Mouse (Mus musculus): Measurements from ENCODE around the gene Smurf1.

Gene Smurf1

DNA sequence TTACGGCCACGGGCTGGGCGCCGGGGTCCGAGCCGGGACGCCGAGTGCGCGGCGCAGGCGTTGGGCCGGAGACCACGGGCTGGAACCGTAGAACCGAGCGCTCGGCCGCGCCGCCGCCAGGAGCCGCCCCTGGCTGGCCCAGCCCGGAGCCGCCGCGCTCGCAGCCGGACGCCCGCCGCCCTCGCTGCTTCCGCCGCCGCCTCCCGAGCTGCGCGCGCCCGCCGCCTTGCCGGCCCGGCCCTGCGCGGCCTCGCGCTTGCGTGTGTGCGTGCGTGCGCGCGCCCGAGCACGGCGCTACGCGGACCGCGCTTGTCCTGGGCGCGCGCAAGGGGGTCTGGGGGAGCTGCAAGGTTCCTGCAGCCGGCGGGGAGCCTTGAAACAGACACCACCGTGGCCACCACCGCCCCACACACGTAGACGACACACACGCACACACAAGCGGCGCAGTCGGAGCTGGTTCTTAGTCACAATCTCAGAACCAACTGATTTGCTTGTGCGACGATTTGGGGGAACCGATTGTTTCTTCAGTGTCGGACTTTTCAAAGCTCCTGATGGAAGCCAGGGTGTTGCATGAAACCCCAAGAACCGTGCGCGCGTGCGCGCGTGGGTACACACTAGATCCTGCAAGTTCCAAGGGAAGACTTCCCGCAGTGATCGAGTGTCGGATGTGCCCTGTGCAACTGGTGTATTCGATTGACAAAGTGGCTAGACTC lies at the start of gene Smurf1:
Gene Smurf1, minus strand, starts transcription at position 209 of the 713 bp plus-strand sequence.
- peak; percentile 64 to 72 for DNase-seq

DNA sequence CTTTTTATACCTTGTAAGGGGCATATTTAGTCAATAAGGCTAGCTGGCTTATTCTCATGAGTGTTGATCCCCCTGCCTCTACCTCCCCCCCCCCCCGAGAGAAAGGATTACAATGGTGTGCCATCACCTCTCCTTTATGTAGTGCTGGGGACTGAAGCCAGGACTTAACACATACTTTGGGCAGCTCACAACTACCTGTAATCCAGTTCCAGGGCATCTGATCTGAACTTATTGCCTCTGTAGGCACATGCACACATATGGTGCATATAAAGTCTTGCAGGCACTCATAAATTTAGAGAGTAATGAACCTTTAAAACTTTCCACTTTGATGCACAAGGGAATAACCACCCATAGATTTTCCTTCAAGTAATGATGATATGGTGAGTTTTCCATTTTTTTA lies 48.6 kb upstream of the Smurf1 start:
- no peak for DNase-seq

DNA sequence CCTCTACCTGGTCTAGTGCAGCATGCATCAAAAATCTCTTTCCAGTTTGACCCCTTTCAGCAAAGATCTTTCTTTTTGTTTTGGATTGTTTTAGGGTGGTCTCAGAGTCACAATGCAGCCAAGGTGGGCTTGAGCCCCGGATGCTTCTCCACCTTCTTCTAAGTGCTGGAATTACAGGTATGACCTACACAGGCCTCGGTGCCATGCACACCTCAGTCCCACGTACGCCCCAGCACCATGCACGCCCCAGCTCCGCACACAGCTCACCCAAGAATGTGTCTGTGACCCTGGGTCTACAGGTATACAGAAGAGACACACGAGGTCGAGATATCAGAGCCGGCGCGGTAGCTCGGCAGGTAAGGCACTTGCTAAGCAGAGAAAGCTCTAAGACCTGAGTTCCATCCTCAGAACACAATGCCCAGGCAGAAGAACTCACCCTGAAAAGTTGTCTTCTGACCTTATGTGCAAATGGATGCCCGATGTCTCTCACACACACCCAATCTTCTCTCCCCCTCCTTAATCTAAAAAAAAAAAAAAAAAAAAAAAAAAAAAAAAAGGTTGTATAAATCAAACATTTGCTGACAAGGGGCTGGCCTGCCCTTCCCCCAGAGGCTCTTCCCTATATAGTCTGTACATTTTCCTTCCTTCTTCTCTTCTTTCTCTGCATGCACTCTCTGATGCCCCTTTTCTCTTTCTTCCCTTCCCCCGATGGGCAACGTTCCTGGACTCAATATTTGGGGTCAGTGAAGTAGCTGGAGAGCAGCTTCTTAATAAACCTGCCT lies 43.4 kb upstream of the Smurf1 start:
- no peak for DNase-seq

DNA sequence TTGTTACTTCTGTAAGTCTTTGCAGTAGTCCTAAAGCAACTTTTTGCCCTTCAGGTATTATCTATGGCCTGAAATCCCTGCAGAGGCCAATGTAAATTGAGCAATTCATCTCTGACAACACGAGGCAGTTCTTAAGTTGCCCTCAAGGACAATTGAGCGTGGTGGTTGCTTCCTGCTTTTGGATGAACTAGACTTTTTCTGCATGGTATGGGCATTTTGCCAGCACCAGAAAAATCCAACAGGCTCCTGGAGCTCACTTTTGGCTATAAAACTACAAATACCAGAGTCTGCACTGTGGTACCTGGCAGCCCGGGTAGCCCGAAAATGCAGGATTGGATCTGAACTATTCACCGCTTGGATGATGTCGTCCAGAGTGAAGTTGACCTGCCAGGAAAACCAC lies 39.9 kb upstream of the Smurf1 start:
- DNase-seq: no peak

DNA sequence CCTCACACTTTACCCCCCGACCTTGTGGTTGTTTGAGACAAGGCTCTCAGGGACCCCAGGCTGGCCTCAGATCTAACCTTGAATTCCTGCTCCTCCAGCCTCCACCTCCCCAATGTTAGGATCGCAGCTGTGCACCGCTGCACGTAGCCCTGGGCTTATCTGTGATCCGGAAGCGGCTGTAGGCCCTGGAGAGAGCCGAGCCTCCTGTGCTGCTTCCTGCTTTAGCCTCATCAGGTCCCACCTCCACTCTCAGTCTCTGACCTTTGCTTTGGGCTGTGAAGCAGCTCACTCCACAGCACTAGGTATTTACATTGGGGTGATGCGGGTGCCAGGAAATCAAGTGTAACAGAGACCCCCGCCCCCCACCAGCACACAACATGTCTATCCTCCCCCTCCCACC lies 38.8 kb upstream of the Smurf1 start:
- no peak for DNase-seq

DNA sequence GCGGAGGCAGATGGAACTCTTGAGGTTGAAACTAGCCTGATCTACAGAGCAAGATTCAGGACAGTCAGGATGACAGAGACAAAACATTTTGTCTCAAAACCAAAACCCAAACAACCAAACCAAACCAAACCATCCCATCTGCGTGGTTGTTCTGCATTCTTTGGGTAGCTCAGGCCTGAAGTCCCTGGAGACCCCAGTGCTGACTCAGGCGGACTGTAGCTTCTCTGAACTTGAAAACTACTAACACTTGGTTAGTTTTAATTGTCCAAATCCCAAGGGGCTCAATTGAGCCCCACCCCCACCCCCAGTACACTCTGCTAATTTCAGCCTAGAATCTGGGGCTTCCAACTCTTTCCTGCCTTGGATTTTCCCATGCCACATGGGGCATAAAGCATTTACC lies 37.7 kb upstream of the Smurf1 start:
- DNase-seq: no peak

DNA sequence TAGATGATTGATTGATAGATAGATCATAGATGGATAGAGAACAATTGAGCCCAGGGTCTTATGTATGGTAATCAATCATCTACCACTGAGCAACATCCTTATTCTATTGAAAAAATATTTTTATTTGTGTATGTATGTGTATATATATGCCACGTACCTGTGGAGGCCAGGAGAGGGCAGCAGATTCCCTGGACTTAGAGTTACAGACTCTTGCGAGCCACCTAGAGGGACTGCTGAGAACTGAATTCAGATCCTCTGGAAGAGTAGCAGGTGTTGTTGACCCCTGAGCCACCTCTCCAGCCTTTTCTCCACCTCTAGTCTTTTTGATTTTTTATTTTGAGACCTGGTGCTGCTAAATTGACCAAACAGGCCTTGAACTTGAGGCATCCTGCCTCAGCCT lies 32.8 kb upstream of the Smurf1 start:
- no peak for DNase-seq

DNA sequence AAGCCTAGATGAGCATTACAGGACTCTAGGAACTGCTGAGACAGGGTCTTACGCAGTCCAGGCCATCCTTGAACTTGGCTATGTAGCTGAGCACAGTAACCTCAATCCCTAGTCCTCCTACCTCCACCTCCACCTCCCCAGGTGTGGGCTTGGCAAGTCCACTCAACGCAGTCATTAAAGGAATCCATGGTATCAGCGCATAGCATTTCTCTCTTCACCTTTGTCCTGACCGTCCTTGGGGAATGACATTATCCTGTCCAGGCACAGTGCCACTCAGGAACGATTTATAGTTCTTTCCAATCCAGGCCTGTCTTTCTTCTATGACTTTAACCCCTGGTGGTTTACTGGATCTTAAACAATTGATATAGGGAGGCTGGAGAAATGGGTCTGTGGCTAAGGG lies 24.8 kb upstream of the Smurf1 start:
- no peak for DNase-seq

DNA sequence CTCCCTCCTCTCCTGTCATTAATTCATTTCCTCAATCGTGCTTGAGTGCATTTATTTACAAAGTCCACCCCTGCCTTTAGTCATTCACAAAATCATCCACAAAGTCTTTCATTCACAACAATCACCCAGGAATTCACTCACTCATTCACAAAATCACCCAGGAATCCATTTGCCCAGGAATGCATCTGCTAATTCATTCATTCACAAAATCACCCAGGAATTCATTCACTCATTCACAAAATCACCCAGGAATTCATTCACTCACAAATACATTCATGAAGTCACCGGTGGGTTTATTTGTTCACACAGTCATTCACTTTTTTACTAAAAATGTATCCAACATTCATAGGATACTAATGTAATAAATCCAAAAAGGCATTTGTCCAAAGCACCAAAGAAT lies 24.4 kb upstream of the Smurf1 start:
- DNase-seq: no peak

DNA sequence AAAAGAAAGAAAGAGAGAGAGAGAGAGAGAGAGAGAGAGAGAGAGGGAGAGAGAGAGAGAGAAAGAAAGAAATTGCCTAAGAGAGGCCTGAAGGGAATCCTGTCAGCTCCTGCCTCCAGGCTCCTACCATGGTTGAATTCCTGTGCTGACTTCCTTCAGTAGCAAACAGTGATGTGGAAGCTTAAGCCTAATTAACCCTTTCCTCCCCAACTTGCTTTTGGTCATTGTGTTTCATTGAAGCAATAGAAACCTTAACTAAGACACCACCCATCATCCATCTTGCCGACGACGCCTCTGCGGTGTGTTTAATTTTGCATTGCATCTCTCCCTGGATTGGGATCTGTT lies 23.4 kb upstream of the Smurf1 start:
- no peak for DNase-seq

DNA sequence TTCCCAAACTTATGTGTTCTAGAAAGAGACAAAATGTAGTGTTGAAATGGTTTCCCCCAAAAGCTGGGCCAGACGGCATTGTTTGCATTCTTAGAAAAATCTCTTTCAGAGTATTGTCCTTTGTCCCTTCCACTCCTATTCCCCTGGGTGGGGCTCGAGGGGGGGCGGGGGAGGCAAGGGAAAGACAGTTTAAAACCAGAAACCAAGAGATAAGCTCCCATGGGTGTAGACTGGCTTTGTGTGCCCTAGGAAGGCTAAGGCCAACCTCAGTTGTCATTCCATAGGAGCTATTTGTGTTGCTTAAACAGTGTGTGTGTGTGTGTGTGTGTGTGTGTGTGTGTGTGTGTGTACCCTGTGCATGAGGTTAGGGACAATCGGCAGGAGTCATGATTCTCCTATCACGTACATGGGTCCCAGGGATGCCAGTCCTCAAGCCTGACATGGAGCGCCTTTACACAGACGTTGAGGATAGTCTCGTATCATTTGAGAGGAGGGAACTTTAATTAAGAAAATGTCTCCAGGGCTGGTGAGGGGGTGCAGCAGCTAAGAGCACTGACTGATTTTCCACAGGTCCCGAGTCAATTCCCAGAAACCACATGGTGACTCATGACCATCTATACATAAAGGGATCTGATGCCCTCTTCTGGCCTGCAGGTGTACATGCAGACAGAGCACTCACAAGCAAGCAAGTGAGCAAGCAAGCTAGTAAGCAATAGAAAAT lies 22.9 kb upstream of the Smurf1 start:
- DNase-seq: peak; percentile 18 to 33

DNA sequence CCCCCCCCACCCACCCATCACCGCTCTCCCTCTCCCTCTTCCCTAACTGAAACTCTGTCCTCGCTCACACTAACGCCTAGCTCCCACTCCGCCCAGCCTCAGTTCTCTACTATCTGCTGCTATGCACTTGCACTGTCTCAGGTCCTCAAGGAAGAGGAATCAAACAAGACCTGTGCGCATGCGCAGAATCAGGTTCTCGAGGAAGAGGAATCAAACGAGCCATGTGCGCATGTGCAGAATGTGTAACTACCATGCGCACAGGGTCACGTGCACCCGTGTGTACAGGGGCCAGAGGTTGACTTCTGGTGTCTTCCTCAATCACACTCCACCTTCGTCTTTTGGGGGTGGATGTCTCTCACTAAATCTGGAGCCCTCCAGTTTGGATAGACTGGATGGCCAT lies 21.9 kb upstream of the Smurf1 start:
- DNase-seq: no peak

DNA sequence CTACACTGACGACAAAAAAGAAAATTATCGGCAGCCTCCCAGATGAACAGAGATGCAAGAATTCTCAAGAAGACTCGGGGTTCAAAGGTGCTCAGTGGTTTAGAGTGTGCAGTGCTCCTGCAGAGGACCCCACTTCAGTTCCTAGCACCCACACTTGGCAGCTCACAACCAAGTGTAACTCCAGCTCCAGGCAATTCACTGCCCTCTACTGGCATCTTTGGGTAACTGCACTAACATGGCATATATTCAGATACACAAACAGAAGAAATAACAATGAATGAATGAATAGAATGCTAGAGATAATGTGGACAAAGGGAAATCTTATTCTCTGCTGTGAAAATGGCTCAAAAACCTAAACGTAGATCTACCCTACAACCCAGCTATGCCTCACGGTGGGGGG lies 19.2 kb upstream of the Smurf1 start:
- DNase-seq: no peak

DNA sequence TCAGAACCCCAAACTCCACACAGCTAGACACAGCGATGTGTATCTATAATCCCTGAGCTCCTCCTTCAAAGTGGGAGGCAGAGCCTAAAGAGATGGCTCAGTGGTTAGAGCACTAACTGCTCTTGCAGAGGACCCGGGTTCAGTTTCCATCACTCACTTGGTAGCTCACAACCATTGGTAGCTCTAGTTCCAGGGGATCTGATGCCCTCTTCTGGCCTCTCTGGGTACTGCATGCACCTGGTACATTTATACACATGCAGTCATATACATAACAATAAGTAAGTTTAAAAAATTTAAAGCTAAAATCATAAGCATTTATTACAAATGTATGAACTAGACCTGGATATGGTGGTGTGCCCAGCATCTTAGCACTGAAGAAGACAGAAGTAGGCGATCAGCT lies 17.6 kb upstream of the Smurf1 start:
- no peak for DNase-seq

DNA sequence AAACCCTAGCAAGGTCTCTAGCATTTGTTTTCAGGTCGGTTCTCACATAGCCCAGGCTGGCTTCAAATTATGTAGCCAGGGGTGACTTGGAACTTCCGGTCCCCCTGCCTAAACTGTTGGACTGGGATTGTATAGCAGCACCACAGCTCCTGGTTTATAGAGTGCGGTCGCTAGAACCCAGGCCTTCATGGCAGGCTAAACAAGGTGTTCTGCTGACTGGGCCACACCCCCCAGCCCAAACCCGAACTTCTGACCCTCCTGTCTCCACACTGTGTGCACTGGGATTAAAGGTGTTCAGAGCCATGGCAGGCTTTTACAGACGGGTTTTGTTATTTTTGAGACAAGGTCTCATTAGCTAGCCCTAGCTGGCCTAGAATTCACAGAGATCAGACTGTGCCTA lies 13.5 kb upstream of the Smurf1 start:
- no peak for DNase-seq

DNA sequence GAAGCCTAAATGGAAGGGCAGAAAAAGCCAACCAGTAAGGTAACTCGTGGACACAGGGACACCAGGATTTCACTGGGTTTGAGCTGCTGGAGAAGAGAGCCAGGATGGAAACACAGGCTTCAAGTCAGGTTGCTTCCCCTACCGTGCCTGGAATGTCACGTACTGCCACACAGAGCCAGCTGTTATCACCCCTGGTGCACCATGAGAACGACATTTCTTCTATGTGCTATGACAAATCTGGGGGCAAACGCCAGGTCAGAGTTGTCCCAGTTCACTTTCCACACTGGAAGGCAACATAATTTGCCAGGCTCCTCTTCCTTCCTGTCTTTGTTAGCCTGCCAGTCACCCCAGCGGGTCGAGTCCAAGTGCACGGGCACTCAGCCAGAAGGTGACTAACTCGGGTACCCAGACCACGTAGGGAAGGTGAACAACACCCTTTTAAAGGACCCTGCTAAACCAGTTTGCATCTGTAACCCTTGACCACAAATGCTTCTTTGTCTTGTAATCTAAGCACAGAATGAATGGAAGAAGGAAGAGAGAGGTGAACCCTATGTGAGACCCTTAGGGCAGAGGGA lies 13.0 kb upstream of the Smurf1 start:
- DNase-seq: peak; percentile 36 to 40

DNA sequence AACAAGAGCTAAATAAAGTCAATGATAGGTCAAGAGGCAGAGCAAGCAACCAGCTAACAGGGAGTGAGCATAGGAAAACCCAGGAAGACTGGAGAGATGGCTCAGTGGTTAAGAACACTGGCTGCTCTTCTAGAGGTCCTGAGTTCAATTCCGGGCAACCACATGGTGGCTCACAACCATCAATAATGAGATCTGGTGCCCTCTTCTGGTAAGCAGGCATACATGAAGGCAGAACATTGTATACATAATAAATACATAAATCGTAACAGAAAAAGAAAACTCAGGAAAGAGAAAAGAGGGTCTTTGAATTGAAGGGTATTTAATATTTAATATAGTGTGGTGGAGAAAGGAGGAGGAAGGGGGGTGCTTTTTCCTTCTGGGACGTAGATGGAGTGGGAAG lies 5.6 kb upstream of the Smurf1 start:
- no peak for DNase-seq

DNA sequence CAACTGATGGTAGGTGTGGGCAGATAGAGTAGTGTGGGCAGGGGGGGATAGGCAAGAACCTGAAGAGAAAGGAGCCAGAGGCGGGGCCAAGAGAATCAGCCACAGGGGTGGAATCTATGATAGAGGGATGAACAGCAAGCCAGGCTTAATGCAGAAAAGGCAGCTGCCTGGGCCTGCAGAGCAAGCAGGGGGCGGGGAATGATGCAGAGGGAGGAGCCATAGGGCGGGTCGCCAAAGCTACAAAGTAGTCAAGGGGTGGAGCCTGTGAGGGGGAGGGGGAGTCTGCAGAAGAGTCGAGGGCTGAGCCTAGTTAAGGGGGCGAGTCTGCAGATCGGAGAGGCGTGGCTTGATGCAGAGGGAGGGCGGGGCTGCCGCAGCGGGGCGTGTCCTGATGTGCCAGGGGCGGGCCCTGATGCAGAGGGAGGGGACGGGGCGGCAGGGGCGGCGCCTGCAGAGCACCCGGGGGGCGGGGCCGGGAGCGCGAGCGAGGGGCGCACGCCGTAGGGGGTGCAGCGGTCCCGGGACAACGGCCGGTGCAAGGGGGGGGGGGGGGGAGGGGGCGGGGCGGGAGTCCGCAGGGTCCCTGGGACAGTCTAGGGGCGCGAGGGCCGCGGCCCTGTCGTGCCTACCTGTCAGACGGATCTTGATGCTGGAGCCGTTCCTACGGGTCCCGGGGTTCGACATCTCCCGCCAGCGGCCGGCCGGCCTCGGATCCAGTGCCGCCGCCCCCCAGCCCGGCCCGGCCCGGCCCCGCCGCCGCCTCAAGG lies 592 bp downstream of the Smurf1 start:
- peak; percentile 89 to 91 for DNase-seq

DNA sequence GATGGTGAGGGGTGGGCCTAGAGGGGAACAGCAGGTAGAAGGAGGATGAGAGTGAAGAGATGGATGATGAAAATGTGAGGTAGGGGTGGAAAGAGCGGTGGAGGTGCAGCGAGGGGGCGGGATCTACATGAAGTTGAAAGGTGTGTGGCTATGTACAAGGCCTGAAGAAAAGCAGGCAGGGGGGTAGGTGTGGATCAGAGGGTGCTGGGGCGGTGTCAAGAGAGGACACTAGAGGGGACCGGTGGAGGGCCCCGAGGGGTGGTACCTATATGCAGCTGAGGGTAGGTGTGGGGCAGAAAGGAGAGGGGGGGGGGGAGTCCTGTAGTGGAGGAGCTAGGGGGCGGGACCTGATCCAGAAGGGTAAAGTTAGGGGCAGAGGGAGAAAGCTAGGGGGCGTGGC lies 1.2 kb downstream of the Smurf1 start:
- peak in 1 of 2 experiments; percentile 26 for DNase-seq

DNA sequence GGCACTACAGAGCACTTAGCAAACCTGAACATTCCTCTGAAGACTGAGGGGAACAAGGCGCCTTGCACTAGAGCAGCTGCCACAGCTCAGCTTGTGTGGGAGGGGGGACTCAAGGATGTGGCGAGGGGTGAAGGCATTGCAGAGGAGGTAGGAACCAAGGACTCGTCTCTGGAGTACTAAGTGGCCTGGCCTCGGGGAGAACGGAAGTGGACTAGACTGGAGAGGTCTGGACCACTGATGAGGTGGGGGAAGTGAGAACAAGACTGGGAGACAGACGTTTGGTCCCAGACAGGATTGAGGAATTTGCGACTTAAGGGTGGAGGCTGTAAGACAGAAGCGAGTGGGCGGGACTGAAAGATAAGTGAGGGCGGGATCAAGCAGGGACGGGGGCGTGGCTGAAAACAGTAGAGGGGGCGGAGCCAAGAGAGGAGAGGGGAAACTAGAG lies 1.8 kb downstream of the Smurf1 start:
- peak; percentile 50 to 54 for DNase-seq

DNA sequence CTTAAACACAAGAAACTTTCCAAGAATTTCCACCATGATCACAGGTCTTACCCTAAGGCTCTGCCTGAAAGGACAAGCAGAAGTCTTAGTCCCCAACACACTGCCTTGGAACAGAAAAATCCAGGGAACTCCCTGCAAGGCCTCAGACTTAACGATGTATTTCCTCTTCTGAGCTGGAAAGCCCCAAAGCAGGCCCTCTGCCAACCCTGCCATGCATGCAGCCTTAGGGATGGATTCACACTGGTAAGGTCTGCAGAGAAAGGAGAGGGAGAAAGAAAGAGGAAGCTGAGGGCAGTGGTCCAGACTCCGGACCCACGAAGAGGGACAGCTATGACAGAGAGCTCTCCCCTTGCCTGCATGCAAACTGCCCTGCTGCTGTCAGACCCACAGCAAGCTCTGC lies 2.2 kb downstream of the Smurf1 start:
- peak; percentile 34 to 39 for DNase-seq

DNA sequence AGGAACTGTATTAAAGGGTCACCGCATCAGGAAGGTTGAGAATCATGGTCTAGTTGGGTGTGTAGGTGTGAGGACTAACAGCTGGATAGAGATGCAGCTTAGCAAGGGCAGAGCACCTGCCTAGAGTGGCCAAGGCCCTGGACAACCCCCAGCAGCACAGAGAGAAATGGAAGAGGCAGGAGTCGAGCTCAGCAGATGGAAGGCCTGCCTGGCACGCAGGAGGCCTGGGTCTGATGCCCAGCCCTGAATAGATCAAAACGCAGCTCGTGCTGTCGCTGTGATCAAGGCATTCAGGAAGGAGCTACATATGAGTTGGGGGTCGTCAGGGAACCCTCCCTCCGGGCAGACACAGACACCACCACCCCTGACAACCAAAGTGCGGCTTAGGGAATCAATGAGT lies 7.4 kb downstream of the Smurf1 start:
- DNase-seq: no peak

DNA sequence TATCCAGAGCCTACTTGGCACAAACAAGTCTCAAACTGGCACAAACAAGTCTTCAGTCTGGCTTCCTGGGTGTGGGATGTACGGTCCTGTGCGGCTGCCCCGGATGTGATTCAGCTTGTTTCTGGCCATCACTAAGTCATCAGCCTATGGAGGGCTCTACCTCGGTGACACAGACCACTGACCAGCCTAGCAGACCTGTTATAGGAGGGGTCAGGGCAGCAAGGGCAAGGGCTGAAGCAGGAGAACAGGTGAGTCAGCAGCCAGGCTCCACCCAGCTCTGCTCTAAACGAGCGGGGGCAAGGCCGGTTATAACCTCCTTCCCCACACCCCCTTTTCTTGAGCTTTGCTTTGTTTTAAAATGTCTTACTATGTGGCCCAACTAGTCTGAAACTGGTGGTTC lies 11.2 kb downstream of the Smurf1 start:
- no peak for DNase-seq

Data from kidney, adult 8-10 months (tissue).